Mouse (Mus musculus): ENCODE measurements around the gene Bpgm.

Bpgm gene

DNA sequence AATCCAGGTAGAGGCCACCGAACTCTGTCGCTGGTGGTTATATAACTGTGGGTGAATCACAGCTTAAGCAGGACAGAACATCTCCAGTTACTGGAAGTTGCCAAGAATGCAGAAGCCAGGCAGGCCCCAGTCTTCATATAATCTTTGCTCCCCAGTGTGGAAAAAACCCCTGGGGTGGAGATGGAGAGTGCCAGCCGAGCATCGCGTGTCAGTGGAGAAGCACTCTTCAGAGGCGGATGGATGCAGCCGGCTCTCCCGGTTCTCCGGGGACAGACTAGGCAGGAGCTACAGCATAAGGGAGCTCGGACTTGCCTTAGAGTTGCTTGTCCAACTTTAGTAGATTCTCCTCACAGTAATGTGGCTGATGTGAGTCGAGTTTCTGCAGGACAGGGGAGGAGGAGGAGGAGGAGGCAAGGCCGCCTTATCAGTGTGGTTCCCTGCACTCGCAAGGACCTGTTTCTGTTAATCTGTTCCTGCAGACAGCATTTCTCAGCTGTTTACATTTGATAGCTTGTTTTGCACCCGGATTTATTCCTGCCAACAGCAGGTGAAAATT is 10.1 kb downstream of the Bpgm start:
- no peak for DNase-seq

DNA sequence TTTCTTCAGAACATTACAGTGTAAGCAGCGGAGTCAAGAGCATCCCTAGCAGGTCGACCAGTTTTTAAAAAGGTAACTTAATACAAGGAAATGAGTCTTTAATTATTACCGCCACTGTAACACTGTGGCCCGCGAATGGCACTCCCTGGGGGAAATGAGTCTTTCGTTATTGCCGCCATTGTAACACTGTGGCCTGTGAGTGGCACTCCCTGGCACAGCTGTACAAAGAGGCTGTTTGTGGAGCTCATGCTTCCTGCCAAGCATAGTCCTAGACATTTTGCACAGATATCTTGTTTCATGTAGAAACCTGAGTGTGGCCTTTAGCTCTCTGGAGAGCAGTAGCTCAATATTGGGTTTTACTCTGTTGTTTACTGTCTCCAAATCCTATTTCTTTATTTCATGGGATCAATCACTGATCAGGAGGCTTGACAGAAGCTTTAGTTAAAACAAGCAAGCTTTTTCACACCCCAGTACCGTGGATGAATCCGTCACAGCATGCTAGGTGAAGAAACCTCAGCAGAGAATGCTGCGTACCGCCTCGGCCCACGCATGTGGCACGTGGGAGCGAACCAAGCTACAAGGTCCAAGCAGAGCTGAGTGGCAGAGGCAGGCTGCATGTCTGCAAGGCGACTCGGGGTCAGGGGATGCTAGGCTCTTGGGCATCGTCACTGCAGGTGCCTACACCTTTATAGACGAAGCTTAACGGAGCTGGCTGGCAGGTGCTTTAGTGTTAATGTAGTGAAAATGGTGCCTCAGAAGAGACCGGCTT is 17.5 kb downstream of the Bpgm start:
- no peak for DNase-seq

DNA sequence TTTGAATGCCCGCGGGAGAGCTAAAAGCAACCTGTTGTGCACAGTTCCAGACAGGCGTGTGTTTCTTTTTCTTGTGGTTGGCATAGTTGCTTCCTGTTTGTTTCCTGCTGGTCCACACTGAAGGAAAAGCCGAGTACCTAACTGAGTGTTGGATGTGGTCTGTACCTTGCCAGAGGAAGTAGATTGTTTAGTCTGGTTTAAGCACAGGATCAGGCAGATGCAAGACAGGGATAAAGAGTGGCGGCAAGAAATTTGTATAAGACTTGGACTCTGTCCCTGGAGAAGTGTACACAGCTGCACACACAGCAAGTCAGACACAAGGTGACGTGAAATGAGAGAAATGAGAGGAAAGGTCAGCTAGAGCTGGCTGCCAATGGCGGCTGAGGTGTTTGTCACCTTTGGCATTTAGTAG is 19.1 kb downstream of the Bpgm start:
- no peak for DNase-seq

DNA sequence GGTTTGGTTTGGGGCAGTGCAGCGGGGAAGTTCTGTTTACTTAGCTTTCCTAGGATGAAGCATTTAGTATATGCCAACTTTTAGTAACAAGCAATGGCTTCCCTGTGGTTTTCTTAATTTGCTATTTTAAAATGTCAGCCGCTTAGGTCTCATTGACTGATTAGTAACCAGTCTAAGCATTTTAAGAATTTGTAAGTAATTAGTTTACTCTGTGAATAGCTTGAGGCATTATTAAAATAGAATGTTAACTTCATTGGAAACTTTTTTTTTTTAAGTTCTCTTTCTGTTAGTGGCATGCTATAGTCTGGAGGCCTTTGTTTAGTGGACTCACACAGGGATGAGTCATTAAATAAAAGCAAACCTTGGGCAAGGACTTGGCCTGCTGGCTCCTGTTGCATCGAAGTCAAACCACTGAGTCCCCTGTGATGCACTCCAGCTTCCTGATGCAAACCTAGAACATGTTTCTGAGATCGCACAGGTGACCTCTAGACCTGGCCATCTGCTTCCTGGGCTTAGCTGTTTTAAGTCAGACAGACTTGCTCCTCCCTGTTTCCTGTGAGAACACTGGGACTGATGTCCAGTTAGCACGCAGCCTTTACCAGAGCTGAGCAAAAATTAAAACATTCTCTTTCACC is 22.1 kb downstream of the Bpgm start:
- DNase-seq = no peak

DNA sequence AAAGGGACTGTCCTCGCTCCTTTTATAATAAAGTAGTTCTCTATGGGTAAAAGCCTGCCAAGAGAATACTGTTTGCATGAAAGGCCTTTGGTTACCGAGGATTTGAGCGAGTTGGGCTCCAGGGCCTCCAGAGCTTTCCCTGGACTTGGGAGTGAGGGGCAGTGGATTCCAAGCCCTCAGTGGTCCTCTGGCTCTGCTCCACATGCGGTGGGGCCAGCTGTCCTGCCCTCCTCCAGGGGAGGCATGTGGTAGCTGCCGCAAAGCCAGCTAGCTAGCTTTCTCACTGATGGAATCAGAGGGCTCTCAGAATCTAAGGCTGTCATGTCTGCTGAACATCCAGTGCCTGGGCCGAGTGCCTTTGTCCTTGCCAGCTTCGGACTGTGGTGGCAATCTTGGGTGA is 26.3 kb downstream of the Bpgm start:
- no peak for DNase-seq

DNA sequence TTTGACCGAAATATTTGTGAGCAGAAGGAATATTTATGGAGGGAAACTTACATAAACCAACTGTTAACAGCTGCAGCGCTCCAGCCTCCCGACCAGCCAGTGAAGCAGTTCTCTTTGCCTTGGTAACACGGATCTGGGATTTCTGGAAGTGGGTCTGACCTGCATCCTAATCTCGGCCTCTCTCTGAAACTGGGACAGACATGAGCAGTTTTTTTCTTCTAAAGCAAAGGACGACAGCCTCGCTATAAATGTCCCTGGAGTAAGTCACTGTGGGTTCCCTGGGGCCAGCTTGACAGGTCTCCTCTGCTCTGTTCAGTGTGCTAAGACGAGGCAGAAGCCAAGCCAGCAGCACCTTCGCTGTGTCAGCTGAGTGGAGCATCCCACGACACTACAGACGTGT is 29.9 kb downstream of the Bpgm start:
- no peak for DNase-seq

DNA sequence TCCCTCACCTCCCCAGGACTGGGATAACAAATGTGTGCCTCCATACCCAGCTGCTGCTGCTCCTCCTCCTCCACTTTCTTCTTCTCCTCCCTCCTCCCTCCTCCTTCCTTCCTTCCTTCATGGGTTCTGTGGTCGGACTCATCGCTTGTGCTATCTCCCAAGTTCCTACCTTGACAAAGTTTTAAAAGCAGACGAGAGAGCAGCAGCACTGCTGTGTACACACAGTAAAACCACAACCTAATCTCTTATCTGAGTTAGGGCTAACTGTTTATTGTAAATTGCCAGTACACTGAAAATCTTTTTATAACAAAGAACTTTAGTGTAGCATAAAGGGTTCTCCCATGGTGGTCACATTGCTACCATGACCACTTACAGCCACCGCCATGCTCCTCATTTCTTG is 31.6 kb downstream of the Bpgm start:
- no peak for DNase-seq

DNA sequence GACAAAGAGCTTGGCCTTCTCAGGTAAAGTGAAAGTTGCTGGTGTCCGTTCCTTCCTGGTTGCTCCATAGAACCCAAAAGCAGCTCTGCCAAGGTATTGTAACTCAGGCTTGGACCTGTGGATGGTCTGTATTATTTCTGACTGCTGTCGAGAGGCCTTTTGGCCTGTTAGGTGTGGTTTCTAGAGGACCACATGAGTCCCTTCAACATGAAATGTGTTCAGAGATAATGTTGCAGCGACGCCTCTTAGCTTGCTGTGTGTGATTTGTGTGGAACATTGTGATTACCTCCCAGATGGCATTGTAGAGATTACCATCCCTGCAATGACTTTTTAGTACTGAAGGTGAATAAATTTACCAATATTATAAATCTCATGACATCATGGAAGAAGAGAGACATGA is 32.0 kb downstream of the Bpgm start:
- no peak for DNase-seq

DNA sequence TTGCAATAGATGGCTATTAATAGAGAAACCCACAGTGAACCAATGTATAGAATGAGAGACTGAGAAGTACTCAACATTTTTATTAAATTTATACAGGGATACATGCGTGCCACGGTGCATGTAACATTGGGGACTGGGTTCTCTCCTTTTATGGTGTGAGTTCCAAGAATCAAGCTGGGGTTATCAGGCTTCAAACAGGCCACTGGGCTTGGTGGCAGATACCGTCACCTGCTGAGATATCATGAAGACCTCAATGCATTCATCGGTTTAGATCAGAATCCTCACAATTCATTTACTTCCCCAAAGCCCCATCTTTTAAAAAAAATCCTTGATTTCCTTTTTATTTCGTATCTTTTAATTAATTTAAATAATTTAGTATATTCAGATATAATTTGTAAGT is 34.3 kb downstream of the Bpgm start:
- DNase-seq = no peak

DNA sequence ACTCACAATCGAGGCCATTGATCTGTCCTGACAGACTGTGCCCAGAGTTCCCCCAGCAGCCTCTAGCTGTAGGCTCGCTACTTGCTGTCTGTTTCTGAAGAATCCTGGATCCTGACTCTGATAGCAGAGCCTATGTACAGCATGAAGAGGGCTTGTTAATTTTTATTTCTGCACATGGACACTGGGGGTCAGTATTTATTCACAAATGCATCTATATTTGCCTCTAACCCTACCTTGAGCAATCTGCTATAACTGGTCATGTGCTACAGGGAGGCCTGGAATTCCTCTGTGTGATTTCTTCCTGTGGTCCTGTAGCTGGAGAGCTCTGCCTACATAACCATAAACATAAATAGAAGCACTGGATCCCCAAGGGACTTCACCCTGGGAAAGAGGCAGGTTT is 35.4 kb downstream of the Bpgm start:
- no peak for DNase-seq

DNA sequence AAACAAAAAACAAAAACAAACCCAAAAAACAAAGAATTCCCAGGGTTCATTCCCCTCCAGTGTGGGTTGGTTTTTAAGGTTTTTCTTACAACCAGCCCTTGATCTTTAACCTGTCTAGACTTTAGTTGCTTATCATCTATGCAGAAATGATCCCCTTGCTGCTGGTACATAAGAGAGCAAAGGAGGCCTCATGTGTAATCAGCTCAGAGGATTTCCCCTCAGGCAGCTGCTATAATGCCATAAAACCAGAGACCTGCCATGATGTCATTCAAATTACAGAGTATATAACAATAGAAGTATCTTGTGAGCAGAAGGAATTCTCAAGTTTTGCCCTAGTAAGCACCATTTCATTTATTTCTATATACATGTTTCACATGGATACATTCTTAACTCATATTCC is 36.7 kb downstream of the Bpgm start:
- no peak for DNase-seq

DNA sequence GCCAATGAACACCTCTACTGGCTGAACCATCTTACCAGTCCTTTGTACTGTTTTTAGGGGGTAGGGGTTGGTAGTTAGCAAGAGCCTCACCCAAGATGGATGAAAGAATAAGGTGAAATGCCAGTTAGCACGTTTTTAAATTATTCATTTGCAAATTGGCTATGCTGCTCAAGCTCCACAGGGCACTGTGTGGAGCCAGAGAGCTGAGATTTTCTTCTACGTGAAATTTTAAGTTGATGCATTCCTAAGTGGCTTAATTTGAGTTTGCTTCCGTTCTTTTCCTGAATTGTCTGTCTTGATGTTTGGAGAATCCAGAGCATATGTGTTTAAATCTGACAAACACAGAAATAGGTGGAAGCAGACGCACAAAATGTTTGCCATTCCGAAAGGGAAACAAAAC is 38.6 kb downstream of the Bpgm start:
- DNase-seq = no peak

DNA sequence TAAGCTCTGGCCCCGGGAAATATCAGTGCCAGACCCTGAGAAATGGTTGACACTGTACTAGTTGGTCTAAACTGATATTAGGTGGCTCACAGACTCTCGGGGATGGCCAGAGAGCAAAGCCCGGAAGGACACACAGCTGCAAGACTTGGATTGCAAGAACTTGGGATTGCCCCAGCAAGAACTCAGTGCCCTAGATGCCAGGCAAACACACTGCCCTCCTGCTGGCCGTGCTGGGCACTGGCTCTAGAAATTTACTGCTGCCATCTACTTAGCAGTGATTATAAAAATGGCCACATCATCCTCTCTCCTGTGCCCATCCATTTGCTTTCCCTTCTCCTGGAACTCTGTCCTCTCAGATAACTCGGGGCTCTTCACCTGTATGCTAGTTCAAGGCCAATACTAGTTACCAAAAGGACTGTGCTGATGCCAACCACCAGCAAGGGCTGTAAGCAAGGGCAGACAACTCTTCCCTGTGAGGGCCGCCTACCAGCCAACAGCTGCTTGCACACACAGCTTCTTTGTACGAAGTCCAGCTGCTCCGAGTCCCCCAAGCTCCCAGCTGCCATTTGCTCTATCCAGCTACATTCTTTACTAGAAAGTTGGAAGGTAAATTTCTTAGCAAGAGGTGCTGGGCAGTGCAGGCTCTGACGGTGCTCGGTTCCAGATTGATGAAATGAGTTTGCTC is 39.2 kb downstream of the Bpgm start:
- no peak for DNase-seq

DNA sequence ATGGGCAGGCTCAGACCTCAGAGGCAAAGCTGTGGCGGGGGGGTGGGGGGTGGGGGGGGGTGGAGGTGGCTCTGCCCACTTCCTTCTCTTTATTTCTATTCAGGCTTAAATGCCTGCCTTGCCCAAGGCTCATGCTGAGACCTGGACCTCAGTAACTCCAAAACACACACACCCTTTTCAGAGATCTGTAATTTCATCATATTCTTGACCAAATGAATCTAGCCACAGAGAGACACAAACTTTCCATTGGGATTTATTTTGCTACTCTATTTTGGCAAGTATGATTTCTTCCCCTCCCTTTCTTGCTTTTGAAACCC is 39.7 kb downstream of the Bpgm start:
- no peak for DNase-seq

DNA sequence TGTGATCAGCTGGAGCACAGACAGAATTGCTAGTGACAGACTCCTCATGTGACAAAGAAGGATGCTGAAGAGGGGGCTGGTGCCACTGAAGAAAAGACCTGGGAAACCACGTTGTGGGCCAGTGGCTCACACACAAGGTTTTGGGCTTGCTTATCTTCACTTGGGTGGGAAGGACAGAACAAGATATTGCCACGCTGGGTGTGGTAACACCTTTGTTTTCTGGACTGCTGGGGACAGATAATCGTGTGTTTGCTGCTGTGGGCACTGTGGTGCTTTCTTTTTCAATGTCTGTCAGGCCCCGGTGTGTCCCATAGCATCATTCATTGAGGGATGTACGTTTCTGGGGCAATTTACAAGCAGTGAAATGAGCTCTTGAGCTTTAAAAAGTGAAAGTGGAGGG is 41.7 kb downstream of the Bpgm start:
- DNase-seq = no peak

DNA sequence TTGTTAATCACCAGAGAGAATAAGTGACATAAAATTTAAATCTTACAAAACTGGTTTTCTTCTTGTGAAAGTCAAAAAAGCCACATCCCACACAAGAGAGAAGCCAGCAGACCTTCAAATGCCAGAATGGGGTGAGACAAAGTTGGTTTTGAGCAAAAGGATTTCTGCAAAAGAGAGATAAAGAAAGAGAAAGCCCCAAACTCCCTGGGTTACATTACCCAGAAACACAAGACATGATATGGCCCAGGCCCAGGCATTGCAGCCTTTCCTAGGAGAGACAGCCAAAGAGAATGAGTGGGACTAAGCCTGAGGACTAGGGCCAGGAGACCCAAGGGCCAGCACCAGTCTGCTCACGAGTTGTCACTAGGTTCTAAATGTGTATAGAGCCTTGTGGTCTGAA is 43.1 kb downstream of the Bpgm start:
- no peak for DNase-seq

DNA sequence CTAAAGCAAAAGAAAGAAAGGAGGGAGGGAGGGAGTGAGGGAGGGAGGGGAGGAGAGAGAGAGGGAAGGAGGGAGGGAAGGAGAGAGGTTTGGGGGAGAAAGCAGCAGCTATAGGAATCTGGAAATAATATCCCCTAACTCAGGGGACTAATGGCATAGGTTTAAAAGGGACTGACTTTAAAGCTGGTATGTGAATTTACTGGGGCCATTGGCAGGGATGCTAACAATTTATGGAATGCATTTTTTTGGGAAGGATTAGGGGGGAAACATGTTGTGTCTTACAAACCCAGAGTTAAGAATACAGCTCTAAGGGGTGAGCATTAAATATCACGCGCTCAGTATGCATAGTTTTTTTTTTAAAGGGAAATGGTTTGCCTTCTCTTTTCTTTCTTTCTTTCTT is 44.5 kb downstream of the Bpgm start:
- no peak for DNase-seq

DNA sequence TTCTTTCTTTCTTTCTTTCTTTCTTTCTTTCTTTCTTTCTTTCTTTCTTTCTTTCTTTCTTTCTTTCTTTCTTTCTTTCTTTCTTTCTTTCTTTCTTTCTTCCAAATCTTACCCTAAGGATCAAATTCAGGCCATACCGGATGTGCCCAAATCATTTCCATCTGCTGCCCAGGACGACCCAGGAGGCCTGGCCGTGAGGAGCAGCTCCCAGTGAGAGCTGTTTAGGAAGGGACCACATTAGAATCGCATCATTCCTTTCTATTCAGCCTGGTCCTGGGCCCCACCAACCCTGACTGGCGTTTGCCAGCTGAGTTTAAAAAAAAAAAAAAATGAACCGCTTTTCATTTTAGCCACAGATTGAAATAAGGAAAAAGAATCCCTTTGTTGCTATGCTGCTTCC is 44.9 kb downstream of the Bpgm start:
- no peak for DNase-seq

DNA sequence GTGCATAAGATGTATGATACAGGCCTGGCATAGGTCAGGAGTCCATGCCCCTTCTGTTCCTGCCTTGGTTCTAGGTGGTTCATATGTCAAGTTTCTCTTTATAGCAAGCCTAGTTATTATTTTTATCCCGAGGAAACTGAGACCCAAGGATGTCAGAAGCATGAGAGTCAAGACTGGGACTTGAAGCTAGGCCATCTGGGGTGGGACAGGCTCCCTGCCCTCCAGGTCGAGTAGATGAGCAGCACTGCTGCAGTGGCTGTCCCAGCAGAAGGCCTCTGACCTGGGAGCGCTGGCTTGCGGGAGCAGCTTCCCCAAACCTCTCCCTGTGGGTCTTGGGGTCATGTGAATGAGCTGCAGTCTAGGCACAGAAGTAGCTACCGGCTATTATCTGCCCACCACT is 47.5 kb downstream of the Bpgm start:
- no peak for DNase-seq

DNA sequence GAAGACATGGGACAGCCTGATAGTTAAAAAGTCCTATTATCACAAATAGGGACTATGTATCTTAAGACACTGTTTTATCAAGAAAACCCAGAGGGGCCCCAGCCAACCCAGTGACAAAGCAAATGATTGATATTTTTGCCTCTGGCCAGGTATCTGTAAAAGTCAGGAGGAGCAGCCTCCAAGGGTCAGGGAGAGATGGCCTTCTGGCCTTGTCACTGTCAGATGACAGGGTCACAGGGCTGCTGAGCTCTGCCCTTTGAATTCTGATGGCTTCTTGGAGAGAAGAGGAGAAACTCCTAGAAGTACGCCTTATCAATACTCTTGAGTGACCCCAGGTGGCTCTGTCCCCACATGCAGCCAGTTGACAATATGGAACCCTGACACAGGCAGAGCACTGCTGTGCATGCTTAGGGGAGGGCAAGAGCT is 49.5 kb downstream of the Bpgm start:
- DNase-seq = no peak

DNA sequence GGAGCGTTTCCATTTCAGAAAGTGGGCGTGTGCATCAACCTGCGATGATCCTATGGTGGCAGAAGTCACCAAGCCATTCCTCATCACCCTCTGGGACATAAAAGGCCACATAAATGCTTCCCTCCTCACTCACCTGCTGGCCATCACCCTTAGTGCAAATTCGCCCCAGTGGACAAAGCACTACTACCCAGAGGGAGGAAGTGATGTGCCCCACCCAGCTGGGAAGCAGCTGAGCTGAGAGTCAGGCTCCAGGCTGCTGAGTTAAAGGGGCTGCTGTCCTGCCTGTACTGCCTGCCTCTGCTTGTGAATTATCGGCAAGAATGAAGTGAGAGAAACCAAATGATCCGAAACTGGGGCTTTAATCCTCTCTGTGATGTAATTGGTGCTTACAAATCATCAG is 49.9 kb downstream of the Bpgm start:
- no peak for DNase-seq

DNA sequence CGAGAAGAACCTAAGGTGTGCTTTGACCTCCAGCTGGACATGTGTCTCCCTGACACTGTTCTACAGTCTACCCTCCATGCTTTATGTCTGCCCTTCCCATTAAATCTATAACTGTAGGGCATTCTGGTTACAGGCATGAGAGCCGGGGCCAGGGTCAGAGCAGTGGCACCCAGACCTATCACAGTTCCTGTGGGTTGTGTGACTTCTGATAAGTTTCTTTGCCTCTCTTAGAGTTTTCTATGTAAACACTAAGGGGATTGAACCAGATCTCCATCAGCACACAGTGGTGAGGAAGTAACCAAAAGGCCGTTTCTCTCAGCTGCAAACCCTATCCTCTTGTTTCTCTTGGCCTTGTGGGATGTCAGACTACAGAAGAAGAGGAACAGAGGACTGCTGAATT is 50.4 kb downstream of the Bpgm start:
- DNase-seq = no peak

DNA sequence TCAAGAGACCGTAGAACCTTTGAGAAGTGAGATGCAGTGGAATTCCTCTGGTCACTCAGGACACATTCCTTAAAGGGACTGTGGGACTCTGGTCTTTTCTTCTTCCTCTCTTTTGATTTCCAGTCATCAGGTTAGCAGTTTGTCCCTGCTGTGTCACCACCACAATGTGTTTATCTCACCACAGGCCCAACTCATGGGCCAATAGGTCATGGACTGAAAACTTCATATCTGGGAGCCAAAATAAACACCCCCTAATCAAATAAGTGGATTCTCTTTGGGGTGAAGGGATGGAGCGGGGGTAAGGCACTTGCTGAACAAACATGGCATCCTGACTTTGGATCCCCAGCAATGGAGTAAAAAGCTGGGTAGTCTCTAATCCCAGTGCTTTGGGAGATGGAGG is 52.1 kb downstream of the Bpgm start:
- no peak for DNase-seq

DNA sequence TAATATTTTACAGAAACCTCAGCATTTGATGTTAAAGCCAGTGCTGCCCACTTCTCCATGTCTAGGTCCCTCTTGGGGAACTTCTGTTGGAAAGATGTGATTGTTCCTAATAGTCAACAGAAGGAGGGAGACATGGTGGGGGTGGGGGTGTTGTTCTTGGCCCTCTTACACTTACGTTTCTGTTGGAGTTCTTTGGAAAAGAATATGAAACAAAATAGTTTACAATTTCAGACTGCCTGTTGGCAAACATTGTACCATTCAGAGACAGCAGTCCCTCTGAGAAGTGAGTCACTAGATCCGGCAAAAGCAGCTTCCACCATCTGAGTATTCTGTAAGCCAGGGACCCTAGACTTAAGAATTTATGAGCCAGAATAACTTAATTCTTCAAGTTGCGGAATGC is 54.0 kb downstream of the Bpgm start:
- DNase-seq = no peak
